Mouse (Mus musculus) forebrain, postnatal 0 days (tissue): Measurements from ENCODE around the gene Mmp9. TPM values are rescaled to one million over a fixed set of nuclear protein-coding genes. Genes with fewer than 3 reads are reported as not detected.

Source experiments
- ATAC-seq: fragments of 200-750 bp; cut with Nextera tagmentation; 2 replicates; pipeline ENCODE4 v1.8.0; 2017; ENCODE audit warnings: mild to moderate bottlenecking, moderate library complexity
- DNase-seq: peaks from one replicate; pipeline ENCODE4 v3.0.0-alpha.2; 2015
- H3K27ac ChIP-seq: fragments of 300-500 bp; sonication (generic); 2 replicates; pipeline ENCODE4 v1.5.1; 2014; ENCODE audit warnings: low read depth, mild to moderate bottlenecking, antibody characterized with exemption, low read length, moderate library complexity, mixed read lengths
- H3K27me3 ChIP-seq: fragments of 300-500 bp; sonication (generic); 2 replicates; pipeline ENCODE4 v1.6.1; 2014; ENCODE audit warnings: mild to moderate bottlenecking, low read length, mixed read lengths; ENCODE audit not compliant: insufficient read depth
- H3K36me3 ChIP-seq: fragments of 300-500 bp; sonication (generic); 2 replicates; pipeline ENCODE4 v1.6.1; 2014; ENCODE audit warnings: mild to moderate bottlenecking, moderate library complexity; ENCODE audit not compliant: insufficient read depth
- H3K4me1 ChIP-seq: fragments of 300-500 bp; sonication (generic); 2 replicates; pipeline ENCODE4 v1.6.1; 2014; ENCODE audit warnings: antibody characterized with exemption; ENCODE audit not compliant: insufficient read depth
- H3K4me2 ChIP-seq: fragments of 300-500 bp; sonication (generic); 2 replicates; pipeline ENCODE4 v1.6.1; 2014; ENCODE audit warnings: low read depth, mild to moderate bottlenecking, moderate library complexity
- H3K4me3 ChIP-seq: fragments of 300-500 bp; sonication (generic); 2 replicates; pipeline ENCODE4 v1.5.1; 2014; ENCODE audit warnings: low read depth, low read length, mixed read lengths
- H3K9ac ChIP-seq: fragments of 300-500 bp; sonication (generic); 2 replicates; pipeline ENCODE4 v1.6.1; 2014; ENCODE audit warnings: mild to moderate bottlenecking
- H3K9me3 ChIP-seq: fragments of 300-500 bp; sonication (generic); 2 replicates; pipeline ENCODE4 v1.6.1; 2016; ENCODE audit warnings: low read length
- CTCF ChIP-seq: sonication (generic); IDR thresholded peaks from 2 replicates; pipeline ENCODE4 v1.5.1; 2016; ENCODE audit warnings: antibody characterized with exemption, control low read depth, low read depth
- whole genome bisulfite sequencing: fragments of 180-500 bp; shearing (Covaris S2); extraction: QIAGEN DNeasy Blood & Tissue Kit; methylation state at CpG from one replicate; pipeline ENCODE4 v1.1.7; 2014; 5-methylcytosine and 5-hydroxymethylcytosine counted together
- polyA plus RNA-seq: library from polyadenylated mRNA; unstranded; fragments of >200 nt; fragmentation: Nextera tagmentation; extraction: Ambion mirVana; gene quantifications from 2 replicates; pipeline ENCODE4 v1.2.1, GENCODE M21; 2015
- total RNA-seq: library from RNA; depleted of rRNA; stranded (reverse); fragments of >200 nt; gene quantifications from 2 replicates; pipeline ENCODE4 v1.2.3, GENCODE M21; 2014

The Mmp9 gene
- total and polyA plus RNA-seq, 2 experiments from 2014 or later: 8.3 to 14.2 TPM

- ATAC-seq: no peak
These were observed 21.1 kb downstream of the Mmp9 start for GRCm38 (mm10) chr2:164961506-164962182.

GRCm38 (mm10) chr2:164962183-164962580 is 21.6 kb downstream of the Mmp9 start:
- Histone ChIP-seq H3K27ac (no peak overlapping the region), H3K9ac (no peak overlapping the region), H3K36me3 (no peaks in the 10 kb centered on the region), H3K27me3 (0 out of 2 replicates have a peak, but pooled peaks cover 4% of the 10 kb centered on the region), H3K4me2 (no peak overlapping the region), H3K4me1 (peaks cover 14% of the 10 kb centered on the region), H3K9me3 (no peaks in the 10 kb centered on the region), H3K4me3 (no peak overlapping the region)
- no peak for TF ChIP-seq CTCF
- no peak for DNase-seq
- WGBS: 44% methylated on average over 7 of the region's 7 CpGs
- no peak for ATAC-seq

More at GRCm38 (mm10) chr2:164961506-164962182, 21.1 kb downstream of the Mmp9 start:
- peaks cover 14% of the 10 kb centered on the region for H3K4me1 ChIP-seq
- peak overlapping the region; percentile 60 for H3K4me3 ChIP-seq
- DNase-seq: peak; percentile 86
- peak overlapping the region; percentile 71 for H3K4me2 ChIP-seq
- H3K9me3 ChIP-seq: no peaks in the 10 kb centered on the region
- H3K9ac ChIP-seq: peak overlapping the region; percentile 58
- no peaks in the 10 kb centered on the region for H3K36me3 ChIP-seq
- no peaks in the 10 kb centered on the region for H3K27me3 ChIP-seq
- peak overlapping the region; percentile 24 for H3K27ac ChIP-seq
- WGBS: 5% methylated on average over 17 of the region's 17 CpGs
- TF ChIP-seq CTCF: peak; percentile 86

- H3K9me3 ChIP-seq: no peaks in the 10 kb centered on the region
- H3K27me3 ChIP-seq: 0 out of 2 replicates have a peak, but pooled peaks cover 9% of the 10 kb centered on the region
- 16% methylated on average over 9 of the region's 9 CpGs for WGBS
- peak; percentile 89 for DNase-seq
- H3K4me3 ChIP-seq: peak overlapping the region; percentile 12; the same call in 1 of the 2 replicates
- H3K36me3 ChIP-seq: no peaks in the 10 kb centered on the region
- peaks cover 18% of the 10 kb centered on the region for H3K4me1 ChIP-seq
- ATAC-seq: peak; percentile 70
- peak overlapping the region; percentile 40 for H3K4me2 ChIP-seq
- H3K27ac ChIP-seq: peak overlapping the region; percentile 83
- TF ChIP-seq CTCF: no peak
- peak overlapping the region; percentile 32 for H3K9ac ChIP-seq
These were observed 23.8 kb downstream of the Mmp9 start for GRCm38 (mm10) chr2:164964242-164964894.

DNA sequence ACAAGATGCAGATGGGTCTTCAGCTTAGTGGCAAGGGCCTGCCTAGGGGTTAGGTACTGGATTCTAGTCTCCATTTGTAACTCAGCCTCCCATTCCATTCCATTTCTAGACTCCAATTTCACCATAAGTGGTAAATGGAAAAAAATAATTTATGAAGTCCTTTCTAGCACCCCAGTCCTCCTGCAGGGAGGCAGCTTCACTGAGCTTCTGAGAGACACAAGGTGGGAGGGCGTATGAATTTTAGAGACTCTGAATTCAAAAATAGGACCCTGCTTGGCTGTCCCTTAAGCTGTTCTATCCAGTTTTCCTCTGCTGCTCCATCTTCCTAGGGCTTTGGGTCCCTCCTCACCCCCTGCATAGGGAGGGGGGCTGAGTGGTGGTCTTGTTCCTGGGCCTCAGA is 24.4 kb downstream of the Mmp9 start:
- Histone ChIP-seq H3K4me3 (no peak overlapping the region), H3K4me1 (peaks cover 22% of the 10 kb centered on the region), H3K36me3 (no peaks in the 10 kb centered on the region), H3K4me2 (peak overlapping the region; percentile 40), H3K9me3 (no peaks in the 10 kb centered on the region), H3K27ac (peak overlapping the region; percentile 83), H3K27me3 (0 out of 2 replicates have a peak, but pooled peaks cover 14% of the 10 kb centered on the region), H3K9ac (peak overlapping the region; percentile 32; the same call in 1 of the 2 replicates)
- no peak for ATAC-seq
- WGBS: 80% methylated on average over 1 of the region's 1 CpGs
- TF ChIP-seq CTCF: no peak
- DNase-seq: no peak

DNA sequence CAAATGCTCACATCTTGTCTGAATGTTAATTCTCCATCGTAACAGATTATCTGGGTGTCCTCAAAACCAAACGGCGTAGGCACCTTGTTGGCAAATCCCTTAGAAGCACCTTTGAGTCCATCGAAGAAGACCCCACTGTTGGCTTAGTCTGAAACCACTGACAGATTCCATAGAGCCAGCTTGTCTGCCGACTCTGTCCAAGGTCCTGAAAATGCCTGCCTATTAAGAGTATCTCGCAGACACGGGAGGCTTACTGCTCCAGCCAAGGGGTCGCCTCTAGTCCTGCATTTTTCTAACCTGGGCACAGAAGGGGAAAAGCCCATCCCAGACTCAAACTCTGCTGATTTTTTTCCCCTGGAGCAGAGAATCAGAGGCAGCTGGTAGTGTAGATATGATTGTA is 25.8 kb downstream of the Mmp9 start:
- DNase-seq: no peak
- 24% methylated on average over 8 of the region's 8 CpGs for WGBS
- no peak overlapping the region for H3K4me3 ChIP-seq
- H3K27ac ChIP-seq: no peak overlapping the region
- no peak for ATAC-seq
- TF ChIP-seq CTCF: no peak
- H3K36me3 ChIP-seq: no peaks in the 10 kb centered on the region
- H3K4me2 ChIP-seq: no peak overlapping the region
- peaks cover 14% of the 10 kb centered on the region; the same call in 1 of the 2 replicates for H3K27me3 ChIP-seq
- H3K4me1 ChIP-seq: peaks cover 23% of the 10 kb centered on the region
- H3K9ac ChIP-seq: no peak overlapping the region
- H3K9me3 ChIP-seq: no peaks in the 10 kb centered on the region

DNA sequence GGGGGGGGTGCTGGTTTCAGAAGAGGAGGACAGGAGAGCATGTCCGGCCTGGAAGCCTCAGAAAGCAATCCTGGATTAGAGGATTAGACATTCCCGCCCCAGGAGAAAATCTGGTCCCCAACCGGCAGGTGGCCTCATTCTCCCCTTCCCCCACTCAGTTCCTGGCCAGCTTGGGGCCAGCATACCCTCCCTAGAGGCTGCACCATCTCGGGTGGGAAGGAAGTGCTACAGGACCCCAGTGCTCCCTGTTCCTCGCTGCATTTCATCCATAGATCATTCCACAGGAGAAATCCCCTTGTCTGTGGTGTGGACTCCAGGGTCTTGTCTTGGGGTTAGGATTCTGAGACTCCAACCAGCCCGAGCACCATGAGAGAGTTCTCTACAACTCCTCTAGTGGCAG is 26.6 kb downstream of the Mmp9 start:
- Histone ChIP-seq H3K9me3 (no peaks in the 10 kb centered on the region), H3K4me3 (peak overlapping the region; percentile 59; the same call in 1 of the 2 replicates), H3K36me3 (no peaks in the 10 kb centered on the region), H3K9ac (no peak overlapping the region), H3K4me1 (peaks cover 28% of the 10 kb centered on the region), H3K27me3 (peaks cover 14% of the 10 kb centered on the region; the same call in 1 of the 2 replicates), H3K27ac (no peak overlapping the region), H3K4me2 (peak overlapping the region; percentile 79)
- peak; percentile 47 for TF ChIP-seq CTCF
- no peak for DNase-seq
- no peak for ATAC-seq
- WGBS: 11% methylated on average over 6 of the region's 6 CpGs
